Mouse (Mus musculus) spleen, adult 2 months (tissue): ENCODE measurements around the gene Ccnq. TPM values are rescaled to one million over a fixed set of nuclear protein-coding genes. Genes with fewer than 3 reads are reported as not detected.

ENCODE experiments used
- DNase-seq, 2 experiments: peaks; one replicate each; pipeline versions ENCODE4 v3.0.0 to v3.0.0-alpha.2; 2012 to 2021; ENCODE audit warnings: low spot score in 2 of 2, low read depth in 1 of 2
- H3K27ac ChIP-seq: fragments of 200-500 bp; 2 replicates; pipeline ENCODE4 v1.5.1; 2012; ENCODE audit warnings: low read length, inconsistent platforms; ENCODE audit not compliant: insufficient read depth
- H3K27me3 ChIP-seq: fragments of 200-500 bp; 2 replicates; pipeline ENCODE4 v1.6.1; 2012; ENCODE audit warnings: mild to moderate bottlenecking, moderate library complexity, low read length, inconsistent platforms; ENCODE audit not compliant: control insufficient read depth, insufficient read depth
- H3K36me3 ChIP-seq: fragments of 200-500 bp; 2 replicates; pipeline ENCODE4 v1.6.1; 2012; ENCODE audit warnings: mild to moderate bottlenecking, low read length, inconsistent platforms; ENCODE audit not compliant: control insufficient read depth, insufficient read depth
- H3K4me1 ChIP-seq: fragments of 200-500 bp; 2 replicates; pipeline ENCODE4 v1.6.1; 2011; ENCODE audit warnings: inconsistent platforms; ENCODE audit not compliant: control insufficient read depth, insufficient read depth, insufficient read length
- H3K4me3 ChIP-seq: fragments of 200-500 bp; 2 replicates; pipeline ENCODE4 v1.5.1; 2011; ENCODE audit warnings: mild to moderate bottlenecking, inconsistent platforms; ENCODE audit not compliant: insufficient read depth, insufficient read length; ENCODE audit errors: extremely low read depth
- CTCF ChIP-seq: fragments of 200-500 bp; IDR thresholded peaks from 2 replicates; pipeline ENCODE4 v1.5.1; 2011; ENCODE audit warnings: mild to moderate bottlenecking, inconsistent platforms; ENCODE audit not compliant: insufficient read depth, insufficient read length, insufficient replicate concordance; ENCODE audit errors: extremely low read depth
- POLR2A ChIP-seq: fragments of 200-500 bp; IDR thresholded peaks from 2 replicates; pipeline ENCODE4 v1.6.1; 2011; ENCODE audit warnings: low read depth, low read length, inconsistent platforms
- WGBS: fragments of 180-500 bp; shearing (Covaris S2); methylation state at CpG from one replicate; pipeline ENCODE4 v1.1.7; 2018; 5-methylcytosine and 5-hydroxymethylcytosine counted together
- polyA plus RNA-seq: library from polyadenylated mRNA; depleted of rRNA; stranded (reverse); fragments of >200 nt; gene quantifications from 2 replicates; pipeline ENCODE4 v1.2.3, GENCODE M21; 2012

The Ccnq gene
- polyA plus RNA-seq, 1 experiment: 38.0 TPM

GRCm38 (mm10) chr11:78746264-78746663 is 5.3 kb downstream of the Ccnq start:
- H3K4me3 ChIP-seq: no peak overlapping the region
- TF ChIP-seq POLR2A (no peak), CTCF (no peak)
- WGBS: 87% methylated on average over 7 of the region's 7 CpGs
- DNase-seq: no peak
- H3K27me3 ChIP-seq: no peaks in the 10 kb centered on the region
- 0 out of 2 replicates have a peak, but pooled peaks cover 2% of the 10 kb centered on the region for H3K36me3 ChIP-seq
- H3K27ac ChIP-seq: no peak overlapping the region
- H3K4me1 ChIP-seq: peaks cover 4% of the 10 kb centered on the region; the same call in 1 of the 2 replicates

GRCm38 (mm10) chr11:78745475-78745874 is 6.1 kb downstream of the Ccnq start:
- Histone ChIP-seq H3K4me1 (no peaks in the 10 kb centered on the region), H3K27ac (no peak overlapping the region), H3K27me3 (no peaks in the 10 kb centered on the region), H3K4me3 (no peak overlapping the region), H3K36me3 (0 out of 2 replicates have a peak, but pooled peaks cover 2% of the 10 kb centered on the region)
- DNase-seq: no peak
- WGBS: 73% methylated on average over 4 of the region's 4 CpGs
- no peak for TF ChIP-seq CTCF
- TF ChIP-seq POLR2A: no peak

- 90% methylated on average over 3 of the region's 3 CpGs for WGBS
- no peak for DNase-seq
- Histone ChIP-seq H3K4me3 (no peak overlapping the region), H3K4me1 (no peaks in the 10 kb centered on the region), H3K27ac (no peak overlapping the region), H3K27me3 (no peaks in the 10 kb centered on the region), H3K36me3 (0 out of 2 replicates have a peak, but pooled peaks cover 2% of the 10 kb centered on the region)
- TF ChIP-seq CTCF (no peak), POLR2A (no peak)
Measured at GRCm38 (mm10) chr11:78742461-78742860, 9.1 kb downstream of the Ccnq start.

GRCm38 (mm10) chr11:78741958-78742357 is 9.6 kb downstream of the Ccnq start:
- no peak overlapping the region for H3K27ac ChIP-seq
- H3K27me3 ChIP-seq: no peaks in the 10 kb centered on the region
- H3K36me3 ChIP-seq: 0 out of 2 replicates have a peak, but pooled peaks cover 2% of the 10 kb centered on the region
- no peak overlapping the region for H3K4me3 ChIP-seq
- H3K4me1 ChIP-seq: no peaks in the 10 kb centered on the region
- no peak for DNase-seq
- WGBS: 76% methylated on average over 7 of the region's 7 CpGs
- TF ChIP-seq POLR2A: no peak

- Histone ChIP-seq H3K36me3 (no peaks in the 10 kb centered on the region), H3K27me3 (no peaks in the 10 kb centered on the region), H3K4me3 (no peak overlapping the region), H3K4me1 (no peaks in the 10 kb centered on the region), H3K27ac (no peak overlapping the region)
- no peak for DNase-seq
- TF ChIP-seq POLR2A (no peak), CTCF (no peak)
Measured at GRCm38 (mm10) chr11:78739361-78739760, 12.2 kb downstream of the Ccnq start.

GRCm38 (mm10) chr11:78736877-78737408 is 14.6 kb downstream of the Ccnq start:
- Histone ChIP-seq H3K36me3 (no peaks in the 10 kb centered on the region), H3K27me3 (no peaks in the 10 kb centered on the region), H3K27ac (no peak overlapping the region), H3K4me3 (no peak overlapping the region), H3K4me1 (no peaks in the 10 kb centered on the region)
- WGBS: 70% methylated on average over 3 of the region's 3 CpGs
- no peak for DNase-seq
- TF ChIP-seq POLR2A (no peak), CTCF (no peak)

DNA sequence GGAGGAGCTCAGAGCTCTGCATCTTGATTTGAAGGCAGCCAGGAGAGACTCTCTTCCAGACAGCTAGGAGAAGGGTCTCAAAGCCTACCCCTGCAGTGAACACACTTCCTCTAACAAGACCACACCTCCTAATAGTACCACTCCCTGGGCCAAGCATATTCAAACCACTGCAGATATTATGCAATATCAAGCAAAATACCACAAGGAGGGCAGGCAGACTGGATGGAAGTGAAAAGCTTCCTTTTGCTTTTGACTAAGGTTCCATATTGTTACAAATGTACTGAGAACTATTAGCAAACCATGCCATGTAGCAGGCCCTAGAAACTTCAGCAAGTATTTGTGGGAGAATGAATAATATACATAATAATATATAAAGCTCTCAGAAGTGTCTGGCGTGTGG is 16.4 kb downstream of the Ccnq start:
- DNase-seq: no peak
- Histone ChIP-seq H3K4me1 (no peaks in the 10 kb centered on the region), H3K27ac (no peak overlapping the region), H3K36me3 (no peaks in the 10 kb centered on the region), H3K27me3 (no peaks in the 10 kb centered on the region), H3K4me3 (no peak overlapping the region)
- 97% methylated on average over 1 of the region's 1 CpGs for WGBS
- TF ChIP-seq CTCF (no peak), POLR2A (no peak)
